Mouse (Mus musculus) lung, adult 18-20 months (tissue): ENCODE results near the gene Apoc2.
"Not testable (repeated sequence)": the region's sequence is repeated elsewhere in the genome, so short reads cannot be mapped to it uniquely, and the experiment has no call there.

Source experiments
- DNase-seq, 2 experiments: peaks; one replicate each; pipeline ENCODE4 v3.0.0; 2022; ENCODE audit warnings: mixed read lengths in 2 of 2

Gene Apoc2

GRCm38 (mm10) chr7:19698907-19699826, 21.4 kb upstream of the Apoc2 start, which contains the start of gene Apoe:
Apoe (minus strand) TSS chr7:19699188.
- DNase-seq, result peak; percentile 65 to 70

GRCm38 (mm10) chr7:19697949-19698906, 20.5 kb upstream of the Apoc2 start:
- DNase-seq, result no peak

GRCm38 (mm10) chr7:19696336-19696873, 18.7 kb upstream of the Apoc2 start:
- no peak for DNase-seq

- DNase-seq, result no peak
Observed at GRCm38 (mm10) chr7:19695881-19696280, 18.1 kb upstream of the Apoc2 start.

GRCm38 (mm10) chr7:19695213-19695594, 17.5 kb upstream of the Apoc2 start:
- DNase-seq, result no peak

GRCm38 (mm10) chr7:19694336-19695212, 16.8 kb upstream of the Apoc2 start:
- DNase-seq, result no peak

GRCm38 (mm10) chr7:19693421-19693820, 15.7 kb upstream of the Apoc2 start:
- peak; percentile 71 to 75 for DNase-seq

- peak; percentile 78 to 86 for DNase-seq
Observed at GRCm38 (mm10) chr7:19691873-19692865, 14.4 kb upstream of the Apoc2 start, which contains the start of gene Apoc1. Apoc1 (minus strand) TSS chr7:19692660.

- no peak for DNase-seq
Observed at GRCm38 (mm10) chr7:19691434-19691833, 13.7 kb upstream of the Apoc2 start.

- DNase-seq, result no peak
Observed at GRCm38 (mm10) chr7:19690845-19691244, 13.1 kb upstream of the Apoc2 start.

GRCm38 (mm10) chr7:19688611-19689010, 10.9 kb upstream of the Apoc2 start:
- no peak for DNase-seq

- DNase-seq, result no peak
Observed at GRCm38 (mm10) chr7:19688101-19688500, 10.4 kb upstream of the Apoc2 start.

- DNase-seq, result not testable (repeated sequence)
Observed at GRCm38 (mm10) chr7:19686927-19687583, 9.3 kb upstream of the Apoc2 start.

GRCm38 (mm10) chr7:19686521-19686920, 8.8 kb upstream of the Apoc2 start:
- no peak for DNase-seq

- DNase-seq, result no peak
Observed at GRCm38 (mm10) chr7:19685374-19685773, 7.6 kb upstream of the Apoc2 start.

- no peak for DNase-seq
Observed at GRCm38 (mm10) chr7:19683771-19684201, 6.0 kb upstream of the Apoc2 start.

- no peak for DNase-seq
Observed at GRCm38 (mm10) chr7:19682979-19683378, 5.2 kb upstream of the Apoc2 start.

GRCm38 (mm10) chr7:19681202-19681694, 3.5 kb upstream of the Apoc2 start, which contains the start of the genes Gm44805 and Apoc4:
Gm44805 (minus strand) TSS chr7:19681423.
Apoc4 (minus strand) TSS chr7:19681479.
- DNase-seq, result no peak

GRCm38 (mm10) chr7:19680702-19681101, 3.0 kb upstream of the Apoc2 start:
- DNase-seq, result no peak

- DNase-seq, result no peak
Observed at GRCm38 (mm10) chr7:19678901-19679300, 1.2 kb upstream of the Apoc2 start.
